Mouse (Mus musculus) urinary bladder, postnatal 10 days (tissue): ENCODE measurements around the gene Uba2.
"Not testable (repeated sequence)": the region's sequence is repeated elsewhere in the genome, so short reads cannot be mapped to it uniquely, and the experiment has no call there.

Source experiments
- DNase-seq: peaks from one replicate; pipeline ENCODE4 v3.0.0; 2022; ENCODE audit warnings: low spot score

Gene Uba2

GRCm38 (mm10) chr7:34166850-34167249 is 2.5 kb downstream of the Uba2 start:
- DNase-seq: no peak

GRCm38 (mm10) chr7:34165999-34166398 is 3.4 kb downstream of the Uba2 start:
- no peak for DNase-seq

GRCm38 (mm10) chr7:34164671-34165070 is 4.7 kb downstream of the Uba2 start:
- no peak for DNase-seq

DNA sequence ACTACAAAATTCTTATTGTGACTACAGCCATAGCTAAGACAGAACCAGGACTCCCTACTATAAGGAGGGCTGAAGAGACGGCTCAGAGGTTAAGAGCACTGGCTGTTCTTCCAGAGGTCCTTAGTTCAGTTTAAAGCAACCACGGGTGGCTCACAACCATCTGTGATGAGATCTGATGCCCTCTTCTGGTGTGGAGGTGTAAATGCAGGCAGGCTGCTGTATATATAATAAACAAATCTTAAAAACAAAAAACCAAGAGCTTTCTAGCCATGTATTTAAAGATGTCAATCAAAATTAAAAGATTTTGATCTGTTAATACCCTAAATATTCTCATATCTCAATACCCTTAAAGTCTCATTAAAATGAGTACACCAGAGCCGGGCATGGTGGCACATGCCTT is 10.2 kb downstream of the Uba2 start:
- no peak for DNase-seq

DNA sequence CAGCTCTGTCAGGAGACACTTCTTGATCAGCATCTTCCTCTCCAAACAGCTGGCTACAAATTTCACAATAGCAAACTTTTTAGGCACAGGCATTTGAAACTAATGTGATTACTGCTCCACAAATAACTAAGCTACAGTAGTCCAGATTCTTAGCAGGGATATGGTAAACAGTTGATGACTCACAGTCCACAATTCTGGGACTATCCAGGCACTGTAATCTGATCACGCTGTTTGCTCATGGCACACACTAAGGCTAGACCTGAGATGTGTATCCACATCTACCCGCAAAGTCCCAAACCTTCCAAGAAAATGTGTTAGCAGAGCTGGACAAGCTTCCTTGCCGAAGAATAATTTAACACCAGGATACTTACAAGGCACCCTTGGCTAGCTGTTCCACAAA is 11.4 kb downstream of the Uba2 start:
- DNase-seq: no peak

DNA sequence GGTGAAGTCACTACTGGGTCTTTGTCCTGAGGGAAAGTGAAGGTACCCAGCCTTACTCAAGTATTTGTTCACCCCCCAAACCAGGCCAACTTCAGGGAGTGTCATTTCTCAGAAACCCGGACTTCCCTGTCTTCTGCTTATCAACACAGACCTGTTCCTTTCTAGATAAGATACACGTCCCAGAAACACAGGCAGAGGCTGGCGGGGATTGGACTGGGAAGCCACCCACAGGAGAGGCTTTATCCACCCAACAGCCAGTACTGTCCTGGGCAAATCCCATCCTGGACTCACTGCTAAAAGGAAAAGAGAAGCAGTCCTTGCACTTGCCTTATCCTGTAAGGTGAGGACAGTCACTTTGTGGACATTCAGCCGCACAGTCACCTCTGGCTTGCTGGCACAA is 22.2 kb downstream of the Uba2 start:
- no peak for DNase-seq

DNA sequence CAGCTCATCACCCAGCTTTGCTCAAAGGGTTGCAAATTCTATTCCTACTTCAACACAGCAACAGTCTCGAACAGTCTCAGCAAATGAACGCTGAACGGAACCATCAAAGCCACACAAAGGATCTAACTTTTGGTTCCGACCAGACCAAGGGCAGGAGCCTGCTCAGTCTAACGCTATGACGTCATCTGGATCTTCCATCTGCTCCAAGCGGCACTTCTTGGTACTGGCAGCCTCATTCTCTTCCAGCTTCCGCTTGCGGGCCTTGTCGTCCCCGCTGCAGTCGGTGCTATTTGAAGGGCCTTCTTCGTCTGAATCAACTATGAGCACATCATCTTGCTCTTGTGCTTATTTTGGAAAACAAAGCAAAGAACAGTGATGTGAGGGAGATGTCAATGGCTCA is 28.3 kb downstream of the Uba2 start:
- DNase-seq: no peak

DNA sequence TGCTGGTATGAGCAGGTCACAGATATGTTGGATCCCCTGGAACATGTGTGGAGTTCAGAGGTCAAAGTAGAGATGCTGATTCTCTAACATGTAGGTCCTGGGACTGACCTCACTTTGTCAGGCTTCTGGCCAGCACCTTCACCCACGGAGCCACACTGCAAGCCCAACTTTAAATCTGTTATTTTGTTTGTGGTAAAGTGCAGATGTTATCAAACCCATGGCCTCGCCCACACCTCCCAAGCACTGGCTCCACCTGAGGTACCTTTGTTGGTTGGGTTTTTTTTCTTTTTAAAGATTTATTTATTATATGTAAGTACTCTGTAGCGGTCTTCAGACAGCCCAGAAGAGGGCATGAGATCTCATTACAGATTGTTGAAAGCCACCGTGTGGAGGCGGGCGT is 29.9 kb downstream of the Uba2 start:
- no peak for DNase-seq

DNA sequence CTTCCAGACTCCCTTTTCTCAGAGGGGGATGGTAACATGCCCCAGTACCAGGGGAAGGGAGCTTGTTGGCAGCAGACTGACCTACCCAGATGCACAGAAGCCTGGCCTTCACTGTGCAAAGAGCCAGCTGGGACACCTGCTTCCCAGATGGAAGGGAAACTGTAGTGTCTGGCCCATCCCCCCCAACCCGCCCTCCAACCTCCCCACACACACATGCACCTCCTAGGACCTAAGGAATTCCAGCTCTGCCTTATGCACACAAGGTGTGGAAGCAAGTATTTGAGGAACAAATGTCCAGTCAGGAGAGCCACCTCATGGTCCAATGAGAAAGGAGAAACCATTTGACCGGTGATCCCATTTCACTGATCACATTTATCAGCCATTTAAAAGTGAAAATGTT is 35.1 kb downstream of the Uba2 start:
- no peak for DNase-seq

DNA sequence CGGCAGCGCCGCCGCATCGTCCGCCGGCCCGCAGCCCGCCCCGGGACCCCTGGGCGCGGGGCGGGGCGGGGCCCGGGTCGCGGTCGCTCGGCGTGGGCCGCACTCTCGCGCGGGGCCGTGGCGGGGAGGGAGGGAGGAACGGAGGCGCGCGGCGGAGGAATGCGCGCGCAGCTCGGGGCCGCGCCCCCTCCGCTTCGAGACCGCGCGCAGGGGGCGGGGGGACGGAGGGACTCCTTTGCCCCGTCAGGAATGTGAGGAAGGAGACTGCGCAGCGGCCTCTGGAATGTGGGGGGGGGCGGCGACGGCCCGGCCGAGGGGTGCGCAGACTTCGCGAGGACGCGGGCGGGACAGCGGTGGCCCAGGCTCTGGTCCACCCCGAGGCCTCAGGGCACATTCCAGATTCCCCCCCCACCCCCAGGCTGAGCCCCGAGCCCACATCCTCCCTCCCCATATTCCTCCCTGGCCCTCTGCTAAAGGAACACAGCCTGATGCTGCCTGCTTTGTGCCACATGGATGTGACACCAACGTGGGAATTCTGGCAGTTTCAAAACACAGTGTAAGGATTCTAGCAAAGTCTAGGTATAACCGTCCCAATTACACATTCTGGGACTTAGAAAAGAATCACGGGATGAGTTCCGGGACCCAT is 36.2 kb downstream of the Uba2 start, which contains the start of gene Wtip:
Gene Wtip, minus strand, starts transcription at position 152 of the 646 bp plus-strand sequence.
- peak; percentile 31 for DNase-seq

DNA sequence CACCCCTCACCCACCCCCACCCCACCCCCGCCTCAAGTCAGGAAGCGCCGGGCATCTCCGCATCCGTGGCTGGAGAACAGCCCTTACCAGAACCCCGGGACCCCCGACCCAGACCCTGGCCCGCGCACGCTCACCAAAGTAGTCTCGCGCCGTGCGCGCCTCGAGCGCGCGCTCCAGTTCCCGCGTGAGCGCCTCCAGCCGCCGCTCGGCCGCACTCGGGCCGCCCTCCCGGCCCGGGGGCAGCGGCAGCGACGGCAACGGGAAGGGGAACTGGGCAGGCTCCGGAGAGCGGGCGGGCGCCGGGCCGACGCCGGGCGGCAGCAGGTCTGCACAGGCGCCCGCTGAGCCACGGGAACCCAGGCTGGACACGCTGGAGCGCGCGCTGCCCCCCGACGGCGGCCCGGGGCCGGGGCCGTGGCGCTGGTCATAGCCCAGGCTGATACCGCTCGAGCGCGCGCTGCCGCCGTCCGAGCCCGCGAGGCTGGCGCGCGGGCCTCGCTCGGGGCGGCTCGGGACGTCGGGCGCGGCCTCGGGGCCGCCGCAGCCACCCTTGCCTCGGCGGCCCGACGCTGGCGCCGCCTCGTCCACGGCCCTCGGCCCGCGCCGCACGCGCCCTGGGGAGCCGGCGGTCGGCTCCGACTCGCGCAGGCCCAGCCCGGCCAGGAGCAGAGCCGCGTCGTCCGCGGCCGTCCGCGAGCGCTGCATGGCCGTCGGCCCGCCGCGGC is 36.9 kb downstream of the Uba2 start:
- DNase-seq: no peak

- no peak for DNase-seq
Measured at GRCm38 (mm10) chr7:34131959-34132354, 37.4 kb downstream of the Uba2 start.

DNA sequence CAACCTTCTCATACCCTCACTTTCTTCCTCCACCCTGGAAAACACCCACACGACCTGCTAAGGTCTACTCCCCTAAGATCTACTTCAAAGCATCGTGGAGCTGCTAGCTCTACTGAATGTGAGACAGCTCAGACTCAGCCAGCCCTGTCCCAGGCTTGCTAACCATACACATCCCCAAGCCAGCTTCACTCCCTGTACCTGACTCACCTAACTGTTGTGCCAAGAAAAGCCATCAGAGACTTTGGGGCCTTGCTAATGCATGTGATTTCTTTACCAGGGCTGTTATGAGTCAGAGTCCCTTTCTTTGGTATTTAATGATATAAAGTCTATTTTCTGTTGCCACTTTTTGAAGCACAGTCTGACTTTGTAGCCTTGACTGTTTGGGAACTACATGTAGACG is 38.3 kb downstream of the Uba2 start:
- no peak for DNase-seq

DNA sequence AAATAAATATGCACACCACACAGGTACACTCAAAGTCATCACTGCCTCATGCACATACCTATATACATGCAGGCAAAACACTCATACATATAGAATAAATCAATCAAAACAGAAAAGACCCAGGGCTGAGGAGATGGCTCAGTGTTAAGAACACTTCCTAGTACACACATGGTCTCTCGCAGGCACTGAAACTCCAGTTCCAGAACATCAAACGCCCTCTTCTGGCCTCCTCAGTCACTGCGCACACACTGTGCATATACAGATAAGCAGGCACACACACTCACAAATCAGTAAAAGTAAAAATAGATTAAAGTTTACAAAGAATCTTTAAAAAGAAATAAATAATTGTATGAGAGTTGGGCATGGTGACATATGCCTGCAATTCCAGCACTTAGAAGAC is 43.1 kb downstream of the Uba2 start:
- no peak for DNase-seq

DNA sequence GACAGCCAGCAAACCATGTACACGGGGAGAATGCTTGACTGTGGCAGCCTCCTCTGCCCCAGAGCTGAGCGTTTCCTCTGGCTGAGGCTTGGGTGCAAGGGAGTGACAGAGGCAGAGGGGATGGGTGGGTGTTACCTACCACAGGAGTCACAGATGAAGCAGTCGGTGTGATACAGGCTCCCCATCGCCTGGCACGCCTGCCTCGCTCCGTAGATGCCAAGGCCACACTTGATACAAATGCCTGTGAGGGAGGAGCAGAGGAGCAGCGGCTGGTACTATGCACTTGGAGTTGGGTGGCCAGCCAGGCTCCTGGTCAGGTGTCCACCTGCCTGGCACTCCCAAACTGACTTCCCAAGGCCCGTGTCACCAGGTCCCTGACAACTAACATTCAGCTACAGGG is 44.1 kb downstream of the Uba2 start:
- no peak for DNase-seq

DNA sequence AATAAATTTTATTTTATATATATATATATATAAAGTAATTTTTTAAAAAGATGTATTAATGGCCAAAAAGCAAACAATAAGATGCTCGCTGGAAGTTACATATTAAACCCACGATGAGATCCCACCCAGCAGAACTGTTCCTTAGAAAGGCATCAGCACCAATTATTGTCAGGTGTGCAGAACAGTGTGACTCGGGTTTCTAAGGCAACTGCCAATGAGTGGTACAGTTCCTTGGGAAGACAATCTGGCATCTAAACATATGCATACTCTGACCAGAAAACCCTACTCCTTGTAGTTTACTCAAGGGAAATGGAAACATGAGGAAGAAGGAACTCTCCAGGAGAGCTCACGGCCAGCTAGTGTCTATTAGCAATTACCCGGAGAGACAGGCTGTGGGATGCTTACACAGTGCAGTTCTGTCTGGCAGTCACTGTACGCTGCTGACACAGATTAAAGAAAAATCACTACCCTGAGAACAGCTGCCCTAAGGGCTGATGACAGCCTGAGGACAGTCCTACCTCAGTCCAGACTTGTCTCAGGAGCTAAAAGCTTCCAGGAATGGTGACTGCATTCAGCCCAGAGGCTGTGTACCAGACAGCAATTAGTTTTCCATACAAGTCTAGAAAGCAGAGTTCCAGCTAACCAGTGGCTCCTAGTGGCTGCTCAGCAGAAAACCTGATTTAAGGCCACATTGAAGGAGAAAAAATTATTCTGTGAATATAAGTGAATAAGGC is 46.2 kb downstream of the Uba2 start:
- DNase-seq: no peak

DNA sequence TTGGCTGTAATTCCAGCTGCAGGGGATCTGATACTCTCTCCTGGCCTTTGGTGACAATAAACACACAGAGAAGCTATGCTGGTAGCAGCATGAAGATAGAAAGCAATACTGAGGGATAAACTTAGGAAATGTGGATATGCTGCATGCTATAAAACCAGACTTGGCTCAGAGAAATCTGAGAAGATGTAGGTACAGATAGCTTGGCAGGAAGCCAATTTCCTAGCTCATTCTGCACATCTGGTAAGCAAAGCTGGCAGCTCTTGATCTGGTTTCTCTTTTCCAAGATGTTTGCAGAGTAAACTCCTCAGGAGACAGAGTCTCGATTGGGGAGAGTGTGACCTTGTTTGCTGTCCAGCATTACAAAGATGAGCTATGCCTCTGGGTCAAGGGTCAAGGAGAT is 48.8 kb downstream of the Uba2 start:
- not testable (repeated sequence) for DNase-seq

- DNase-seq: no peak
Measured at GRCm38 (mm10) chr7:34116601-34117000, 52.8 kb downstream of the Uba2 start.

GRCm38 (mm10) chr7:34109190-34109589 is 60.2 kb downstream of the Uba2 start:
- no peak for DNase-seq

DNA sequence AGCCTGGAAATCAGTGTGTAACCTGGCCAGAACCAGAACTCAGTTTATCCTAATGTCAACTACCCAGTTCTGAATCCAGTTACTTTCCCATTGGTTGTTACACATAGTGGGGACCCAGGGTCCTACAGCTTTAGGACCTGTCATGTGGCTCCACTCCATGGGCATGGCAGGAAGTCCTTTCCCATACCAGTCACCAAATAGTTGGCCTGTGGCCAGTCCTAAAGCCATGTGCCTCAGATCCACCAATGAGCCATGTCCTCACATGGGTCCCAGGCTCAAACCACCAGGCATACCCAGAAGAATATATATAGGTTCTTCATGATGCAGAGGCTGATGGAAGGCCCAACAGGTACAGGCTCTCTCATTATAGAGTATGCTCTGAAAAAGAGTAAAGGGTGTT is 68.1 kb downstream of the Uba2 start:
- no peak for DNase-seq

DNA sequence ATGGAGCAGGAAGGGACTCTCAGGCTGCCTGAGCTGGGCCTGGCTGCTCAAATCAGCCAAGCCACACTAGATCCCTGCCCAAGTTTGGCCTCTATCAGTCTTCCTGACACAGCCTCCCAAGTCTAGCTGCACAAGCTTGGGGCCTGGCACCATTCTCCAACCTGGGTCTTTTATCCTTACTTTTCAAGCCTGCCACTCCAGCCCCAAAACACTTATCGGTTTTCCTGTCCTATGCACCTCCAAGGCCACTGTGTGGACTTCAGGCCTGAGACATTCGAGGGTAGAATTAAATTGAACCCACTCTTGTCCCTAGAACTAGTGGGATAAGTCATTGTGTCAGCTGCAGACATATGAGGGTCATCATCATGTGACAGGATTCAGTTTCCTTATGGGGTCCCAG is 69.4 kb downstream of the Uba2 start:
- no peak for DNase-seq

- DNase-seq: no peak
Measured at GRCm38 (mm10) chr7:34094911-34095481, 74.4 kb downstream of the Uba2 start, which contains the start of gene Scgb1b30. TSS of gene Scgb1b30 (plus strand) at chr7:34095431.
